Mouse (Mus musculus) midbrain, embryonic 15.5 days (tissue): ENCODE measurements at regions not wholly inside any gene's neighbourhood (a gene's known extent, or its start where the extent isn't known, plus 50 kb on each side); places are given as distances from the start of the nearest gene placed in this dataset. TPM values are rescaled to one million over a fixed set of nuclear protein-coding genes. Genes with fewer than 3 reads are reported as not detected.

Experiments
- ATAC-seq: fragments of 200-750 bp; cut with Nextera tagmentation; replicated peaks from 2 replicates; pipeline ENCODE4 v1.8.0; 2017; ENCODE audit warnings: moderate TSS enrichment
- H3K27ac ChIP-seq: fragments of 300-500 bp; sonication (generic); 2 replicates; pipeline ENCODE4 v1.5.1; 2015; ENCODE audit warnings: mild to moderate bottlenecking, inconsistent platforms
- H3K27me3 ChIP-seq: fragments of 300-500 bp; sonication (generic); replicated peaks from 2 replicates; pipeline ENCODE4 v1.6.1; 2015; ENCODE audit warnings: inconsistent platforms
- H3K36me3 ChIP-seq: fragments of 300-500 bp; sonication (generic); replicated peaks from 2 replicates; pipeline ENCODE4 v1.6.1; 2015; ENCODE audit warnings: inconsistent platforms
- H3K4me1 ChIP-seq: fragments of 300-500 bp; sonication (generic); 2 replicates; pipeline ENCODE4 v1.6.1; 2015; ENCODE audit warnings: inconsistent platforms
- H3K4me2 ChIP-seq: fragments of 300-500 bp; sonication (generic); 2 replicates; pipeline ENCODE4 v1.6.1; 2015; ENCODE audit warnings: inconsistent platforms, mild to moderate bottlenecking, moderate library complexity
- H3K4me3 ChIP-seq: fragments of 300-500 bp; sonication (generic); 2 replicates; pipeline ENCODE4 v1.5.1; 2015; ENCODE audit warnings: mild to moderate bottlenecking, inconsistent platforms
- H3K9ac ChIP-seq: fragments of 300-500 bp; sonication (generic); 2 replicates; pipeline ENCODE4 v1.6.1; 2015; ENCODE audit warnings: mild to moderate bottlenecking, inconsistent platforms
- H3K9me3 ChIP-seq: fragments of 300-500 bp; sonication (generic); 2 replicates; pipeline ENCODE4 v1.6.1; 2016; ENCODE audit warnings: inconsistent platforms
- WGBS: fragments of 180-500 bp; shearing (Covaris S2); methylation state at CpG from one replicate; pipeline ENCODE4 v1.1.7; 2015; ENCODE audit warnings: mixed read lengths; 5-methylcytosine and 5-hydroxymethylcytosine counted together
- microRNA-seq: library from miRNA; unstranded; fragments of <30 nt; microRNA quantifications from one replicate; pipeline ENCODE4, GENCODE M21; 2016

DNA sequence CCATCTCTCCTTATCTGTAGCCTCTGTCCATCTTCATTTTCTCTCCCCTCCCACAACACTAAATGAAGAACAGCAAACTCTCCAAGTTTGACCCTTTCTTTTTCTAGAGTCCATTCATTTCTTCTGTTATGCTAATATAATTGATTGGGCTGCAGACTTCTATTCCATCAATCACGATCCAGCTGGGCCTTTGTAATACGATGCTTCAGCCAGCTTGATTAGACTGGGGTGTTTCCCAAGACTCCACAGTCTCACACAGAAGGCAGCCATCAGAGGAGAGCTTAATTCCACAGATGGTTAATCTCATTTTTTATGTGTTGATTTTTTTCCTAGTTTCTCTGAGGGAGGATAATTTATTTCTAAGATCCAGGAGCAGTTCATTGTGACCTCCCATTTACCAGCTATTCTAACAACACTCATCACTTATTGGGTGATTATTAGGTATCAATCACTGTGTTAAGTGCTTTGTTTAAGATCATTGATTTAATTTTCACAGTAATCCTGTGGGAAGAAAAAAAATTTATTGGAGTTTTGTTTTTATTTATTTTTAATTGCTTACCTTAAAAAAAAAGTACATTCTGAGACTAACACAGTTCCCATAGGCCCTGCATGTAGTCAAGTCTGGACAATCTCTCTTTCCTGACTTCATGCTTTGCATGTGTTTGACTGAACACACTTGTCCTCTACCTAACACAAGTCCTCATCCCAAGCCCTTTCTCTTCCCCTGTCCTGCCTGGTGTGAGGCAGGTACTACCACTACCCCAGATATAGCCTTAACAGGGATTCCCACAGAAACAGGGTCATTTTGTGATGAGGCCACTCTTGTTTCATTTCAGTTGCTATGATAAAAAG is 925.5 kb downstream of the Ntrk3 start:
- no peaks in the 10 kb centered on the region for H3K9me3 ChIP-seq
- no peak overlapping the region for H3K4me2 ChIP-seq
- H3K4me3 ChIP-seq, result no peak overlapping the region
- WGBS, result 7% methylated on average over 2 of the region's 2 CpGs
- no peaks in the 10 kb centered on the region for H3K36me3 ChIP-seq
- H3K27ac ChIP-seq, result no peak overlapping the region
- no peak; the same call in 1 of the 2 replicates for ATAC-seq
- no peaks in the 10 kb centered on the region for H3K4me1 ChIP-seq
- no peaks in the 10 kb centered on the region for H3K27me3 ChIP-seq
- H3K9ac ChIP-seq, result no peak overlapping the region

DNA sequence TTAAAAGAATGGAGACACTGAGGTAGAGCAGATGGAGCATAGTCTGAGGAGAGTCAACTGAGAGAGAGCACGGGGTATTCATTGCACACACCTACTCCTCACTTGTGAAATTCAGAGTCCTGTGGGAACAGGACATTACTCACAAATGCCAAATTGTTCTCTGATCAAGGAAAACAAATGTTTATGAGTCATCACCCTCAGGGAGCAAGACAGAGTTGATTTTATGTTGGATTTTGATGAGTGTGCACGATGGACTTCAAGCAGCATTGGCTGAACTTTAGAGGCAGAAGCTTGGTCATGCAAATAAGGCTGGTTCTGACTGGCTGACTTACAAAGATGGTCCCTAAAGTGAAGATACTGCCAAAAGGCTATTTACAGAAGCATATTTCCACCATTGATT is 951.0 kb downstream of the Ntrk3 start:
- WGBS, result 52% methylated on average over 2 of the region's 2 CpGs
- Histone ChIP-seq H3K36me3 (no peaks in the 10 kb centered on the region), H3K27ac (no peak overlapping the region), H3K4me1 (no peaks in the 10 kb centered on the region), H3K9me3 (no peaks in the 10 kb centered on the region), H3K4me3 (no peak overlapping the region), H3K27me3 (no peaks in the 10 kb centered on the region), H3K4me2 (no peak overlapping the region), H3K9ac (no peak overlapping the region)
- ATAC-seq, result no peak

DNA sequence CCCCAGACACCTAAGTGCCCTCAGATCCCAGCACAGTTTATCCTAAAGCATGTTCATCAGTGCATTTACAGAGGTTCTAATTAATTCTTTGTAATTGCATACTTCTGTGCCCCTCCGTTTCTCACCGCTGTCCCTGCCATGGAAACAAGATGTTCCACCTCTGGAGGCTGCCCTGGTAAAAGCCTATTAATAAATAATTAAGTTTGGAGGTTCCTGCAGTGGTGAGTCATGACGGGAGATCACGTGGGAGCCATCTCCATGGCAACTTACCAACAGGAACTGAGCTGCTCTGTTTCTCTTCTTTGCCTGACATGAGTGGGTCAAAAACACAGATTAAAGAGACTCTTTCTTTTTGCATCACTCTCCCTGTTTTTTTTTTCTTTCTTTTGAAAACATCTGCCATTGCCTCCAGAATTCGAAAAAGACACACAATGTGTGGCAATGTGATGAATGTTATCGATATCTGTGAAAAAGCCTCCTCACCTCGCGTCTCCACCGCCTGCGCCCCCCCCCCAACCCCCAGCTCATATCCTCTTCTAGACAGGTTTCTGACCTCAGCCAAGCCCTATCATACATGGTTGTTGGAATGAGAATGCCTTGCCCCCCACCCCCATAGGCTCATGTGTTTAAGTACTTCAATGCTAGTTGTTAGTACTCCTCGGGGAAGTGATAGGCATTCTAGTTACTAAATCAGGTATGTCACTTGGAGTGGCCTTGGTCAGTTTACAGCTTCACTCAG is 965.9 kb downstream of the Ntrk3 start:
- ATAC-seq, result peak; percentile 97
- 0 out of 2 replicates have a peak overlapping the region, but pooled peaks have one; percentile 17 for H3K4me3 ChIP-seq
- H3K9ac ChIP-seq, result no peak overlapping the region
- H3K4me2 ChIP-seq, result peak overlapping the region; percentile 43
- no peaks in the 10 kb centered on the region for H3K9me3 ChIP-seq
- peaks cover 11% of the 10 kb centered on the region for H3K4me1 ChIP-seq
- no peaks in the 10 kb centered on the region for H3K27me3 ChIP-seq
- no peaks in the 10 kb centered on the region for H3K36me3 ChIP-seq
- WGBS, result 40% methylated on average over 11 of the region's 11 CpGs
- peak overlapping the region; percentile 61 for H3K27ac ChIP-seq

DNA sequence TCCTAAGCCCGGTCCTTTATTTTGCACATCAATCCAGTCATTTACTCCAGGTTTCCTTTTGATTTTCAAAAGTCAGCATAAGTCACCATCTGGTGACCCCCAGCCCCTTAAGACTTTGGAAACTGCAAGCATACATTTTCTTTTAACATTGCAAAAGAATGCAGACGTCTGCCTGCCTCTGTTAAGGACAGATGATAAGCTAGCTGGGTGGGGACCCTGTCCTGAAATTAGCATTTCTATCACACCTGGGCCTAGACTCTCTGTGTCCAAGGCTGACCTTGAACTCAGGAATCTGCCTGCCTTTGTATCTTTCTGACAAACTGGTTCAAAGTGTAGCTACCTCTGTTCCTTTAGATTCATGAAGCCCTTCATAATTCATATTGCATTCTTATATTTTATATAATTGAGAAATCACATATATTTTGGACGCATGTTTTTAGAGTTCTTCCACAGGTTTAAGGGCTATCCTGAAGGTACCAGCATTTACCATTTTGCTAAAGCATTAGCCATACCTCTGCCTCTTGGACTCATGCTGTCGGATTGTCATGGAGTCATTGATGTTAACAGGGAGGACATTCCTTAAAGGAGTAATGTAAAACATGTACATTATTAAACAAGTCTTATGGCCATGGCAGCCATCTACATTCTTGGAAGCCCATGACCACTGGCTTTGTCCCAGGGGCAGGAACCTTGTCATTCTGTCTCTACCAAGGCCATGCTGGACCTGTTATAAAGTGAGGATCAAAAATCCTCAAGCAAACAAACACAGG is 998.6 kb downstream of the Ntrk3 start:
- H3K9ac ChIP-seq, result no peak overlapping the region
- no peaks in the 10 kb centered on the region for H3K9me3 ChIP-seq
- H3K4me3 ChIP-seq, result no peak overlapping the region
- no peak overlapping the region for H3K4me2 ChIP-seq
- no peaks in the 10 kb centered on the region for H3K4me1 ChIP-seq
- no peaks in the 10 kb centered on the region for H3K27me3 ChIP-seq
- no peak for ATAC-seq
- H3K36me3 ChIP-seq, result no peaks in the 10 kb centered on the region
- H3K27ac ChIP-seq, result no peak overlapping the region
- 70% methylated on average over 4 of the region's 4 CpGs for WGBS

Small RNA genes lying in the stretch of these regions (microRNA-seq; reads per million reads assigned to microRNA genes)
- gene Gm44358, result not detected
